Mouse (Mus musculus): ENCODE results near the gene Csn1s2b. TPM values are rescaled to one million over a fixed set of nuclear protein-coding genes. Genes with fewer than 3 reads are reported as not detected.
"Not testable (repeated sequence)": the region's sequence is repeated elsewhere in the genome, so short reads cannot be mapped to it uniquely, and the experiment has no call there.

Gene Csn1s2b
- total RNA-seq (2021) = not detected
- long read RNA-seq, experiment 1 = 0 reads
- long read RNA-seq, experiment 2 = 0 reads

GRCm38 (mm10) chr5:87807782-87808181, at the start of gene Csn1s2b:
Gene Csn1s2b, plus strand, starts transcription at chr5:87808082.
- DNase-seq = no peak

GRCm38 (mm10) chr5:87764546-87764945, 43.3 kb upstream of the Csn1s2b start:
- no peak for DNase-seq

DNA sequence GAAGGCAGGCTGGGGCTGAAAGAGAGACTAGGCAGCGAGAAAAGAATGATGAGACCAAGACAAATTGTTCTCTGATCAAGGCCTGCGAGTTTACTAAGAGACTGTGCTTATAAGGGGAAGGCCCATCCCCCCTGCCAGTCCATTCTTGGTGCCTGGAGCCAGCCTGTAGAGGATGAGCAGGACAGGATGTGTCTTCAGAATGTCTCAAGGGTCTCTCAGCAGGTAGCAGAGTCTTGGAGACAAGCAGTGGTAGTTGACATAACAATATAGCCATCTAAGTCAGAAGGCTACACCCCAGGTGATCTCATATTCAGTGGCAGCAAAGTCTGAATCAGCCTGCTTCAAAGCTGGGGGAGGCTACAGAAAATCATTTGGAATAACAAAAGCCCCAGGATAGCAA, 35.7 kb upstream of the Csn1s2b start:
- DNase-seq = not testable (repeated sequence)

DNA sequence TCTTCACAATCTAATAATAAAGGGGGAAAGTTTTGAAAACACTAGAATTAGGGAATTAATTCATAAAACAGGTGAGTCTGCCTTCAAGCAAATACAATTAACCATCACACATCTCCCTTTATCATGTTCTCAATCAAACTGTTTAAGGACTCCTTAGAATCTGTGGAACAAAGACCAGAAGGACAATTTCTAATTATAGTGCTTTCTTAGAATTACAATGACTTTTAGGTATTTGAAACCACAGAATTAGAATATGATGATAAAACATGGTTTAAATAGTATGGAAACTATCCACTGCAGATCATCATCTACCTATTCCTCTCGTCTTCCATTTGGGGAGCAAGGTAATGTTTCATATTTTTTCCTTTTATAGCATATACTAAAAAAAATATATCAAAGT, 33.6 kb upstream of the Csn1s2b start, which contains the start of gene Csn1s2a:
Gene Csn1s2a, plus strand, starts transcription at position 301 of the 400 bp plus-strand sequence.
- no peak for DNase-seq

DNA sequence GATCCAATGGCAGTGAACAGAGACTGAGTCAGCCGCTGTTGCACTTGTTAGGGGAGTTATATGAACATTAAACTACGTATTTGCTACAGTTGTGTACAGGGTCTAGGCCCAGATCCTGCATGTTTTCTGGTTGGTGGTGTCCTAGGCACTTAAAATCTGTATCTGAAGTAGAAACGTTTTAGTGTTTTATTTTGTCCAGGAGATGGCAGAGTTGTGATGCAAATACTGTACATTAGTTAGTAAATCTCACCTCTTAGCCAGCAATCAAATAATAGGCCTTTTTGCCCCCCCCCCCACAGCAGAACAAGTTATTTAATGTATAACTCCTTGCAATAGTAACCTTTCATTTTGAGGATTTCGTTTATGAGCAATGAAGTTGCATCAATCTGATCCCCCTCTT, 25.2 kb upstream of the Csn1s2b start:
- DNase-seq = no peak

DNA sequence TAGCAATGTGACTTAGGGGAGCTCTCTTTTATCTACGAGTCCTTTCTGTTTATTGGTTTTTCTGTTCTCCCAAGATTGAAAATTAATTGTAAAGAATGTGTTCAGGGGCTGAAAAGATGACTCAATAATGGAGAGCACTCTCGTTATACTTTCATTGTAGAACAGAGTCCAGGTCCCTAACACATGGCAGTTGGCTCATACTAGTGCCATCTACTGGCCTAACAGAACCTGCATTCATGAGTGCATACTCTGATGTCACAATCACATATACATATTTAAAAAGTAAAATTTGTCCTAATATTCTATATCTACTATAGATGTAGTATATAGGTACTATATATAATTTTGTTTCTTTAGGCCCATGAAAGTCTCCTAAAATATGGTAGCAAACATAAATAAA, 1.4 kb downstream of the Csn1s2b start:
- no peak for DNase-seq

DNA sequence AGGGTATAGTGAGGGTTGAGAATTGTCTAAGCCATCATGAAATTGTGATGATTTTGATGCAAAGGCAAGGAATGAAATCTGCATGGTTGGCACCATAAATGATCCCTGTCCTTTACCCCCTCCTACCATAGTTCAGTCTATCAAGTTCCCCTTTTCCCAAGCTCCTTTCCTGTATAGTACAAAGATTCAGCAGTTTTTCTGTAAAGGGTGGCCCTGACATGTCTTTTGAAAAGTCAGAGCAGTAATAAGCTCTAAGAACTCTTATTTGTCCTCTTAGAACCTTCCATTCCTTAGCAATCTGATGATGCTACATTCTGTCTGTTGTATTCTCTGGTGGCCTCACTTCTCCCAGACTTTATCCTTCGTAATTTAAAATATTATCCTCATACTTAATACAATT, 17.5 kb downstream of the Csn1s2b start, which contains the start of gene Prr27:
Gene Prr27, plus strand, starts transcription at position 301 of the 400 bp plus-strand sequence.
- DNase-seq = no peak

DNA sequence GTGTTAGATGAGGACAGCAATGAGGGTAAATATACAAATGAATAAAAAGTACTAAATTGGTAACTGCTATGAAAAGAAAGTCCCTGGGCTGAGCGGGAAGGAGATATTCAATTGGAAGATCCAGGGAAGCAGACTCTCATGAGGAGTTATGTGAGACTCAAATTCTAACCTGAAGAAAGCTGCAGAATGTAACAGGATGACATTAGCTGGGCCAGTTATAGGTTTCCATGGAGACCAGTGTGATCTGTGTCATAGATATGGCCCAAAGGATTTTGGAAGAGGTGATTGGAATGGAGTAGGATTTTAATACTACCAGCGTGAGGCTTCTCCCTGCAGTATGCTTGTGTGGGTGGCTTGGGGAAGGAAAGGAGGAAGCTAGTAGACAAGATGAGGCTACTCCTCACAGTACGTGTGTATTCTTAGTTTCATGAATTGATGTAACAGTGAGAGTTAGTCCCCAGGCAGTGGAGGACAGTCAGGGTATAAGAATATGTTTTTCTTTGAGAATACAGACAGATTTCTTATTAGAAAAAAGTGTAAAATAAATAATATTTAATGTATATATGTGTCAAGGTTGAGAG, 47.3 kb downstream of the Csn1s2b start:
- DNase-seq = no peak

GRCm38 (mm10) chr5:87870084-87870483, 62.2 kb downstream of the Csn1s2b start:
- no peak for DNase-seq

DNA sequence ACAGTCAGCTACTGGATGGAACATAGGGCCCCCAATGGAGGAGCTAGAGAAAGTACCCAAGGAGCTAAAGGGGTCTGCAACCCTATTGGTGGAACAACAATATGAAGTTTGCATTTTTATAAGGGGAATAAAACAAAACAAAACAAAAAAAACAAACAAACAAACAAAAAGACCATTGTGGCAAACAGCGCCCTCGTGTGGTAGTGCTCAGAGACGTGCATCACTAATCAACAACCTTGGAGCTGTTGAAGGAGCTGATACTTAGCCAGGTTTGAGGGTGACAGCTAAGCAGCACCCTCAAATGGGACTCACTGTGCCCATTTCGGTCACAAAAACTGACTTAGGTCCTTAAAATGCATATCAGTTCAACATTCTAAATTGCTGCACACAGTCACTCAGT, 63.5 kb downstream of the Csn1s2b start:
- no peak for DNase-seq

Other genes with a start within 250 kb of the Csn1s2b start
- not detected for gene Sult1d1, start 239.1 kb upstream of the Csn1s2b start, total RNA-seq (2021)
- not detected for gene Sult1e1, start 216.5 kb upstream of the Csn1s2b start, total RNA-seq (2021)
- gene Csn1s1, start 141.9 kb upstream of the Csn1s2b start, total RNA-seq (2021) = not detected
- not detected for gene Csn2, start 108.5 kb upstream of the Csn1s2b start, total RNA-seq (2021)
- not detected for gene Csn1s2a, start 33.5 kb upstream of the Csn1s2b start, total RNA-seq (2021)
- not detected for gene Prr27, start 17.6 kb downstream of the Csn1s2b start, total RNA-seq (2021)
- gene Odam, start 76.9 kb downstream of the Csn1s2b start, total RNA-seq (2021) = not detected
- gene Csn3, start 117.5 kb downstream of the Csn1s2b start, total RNA-seq (2021) = not detected
- not detected for gene 2310003L06Rik, start 161.4 kb downstream of the Csn1s2b start, total RNA-seq (2021)
- not detected for gene Gm28434, start 161.4 kb downstream of the Csn1s2b start, total RNA-seq (2021)
- gene Cabs1, start 171.4 kb downstream of the Csn1s2b start, total RNA-seq (2021) = not detected
- not detected for gene Smr3a, start 194.5 kb downstream of the Csn1s2b start, total RNA-seq (2021)